Mouse (Mus musculus): ENCODE results near the gene Gm20888. TPM values are rescaled to one million over a fixed set of nuclear protein-coding genes. Genes with fewer than 3 reads are reported as not detected.
"Not testable (repeated sequence)": the region's sequence is repeated elsewhere in the genome, so short reads cannot be mapped to it uniquely, and the experiment has no call there.

Gene Gm20888
- not detected for total RNA-seq (2021)
- long read RNA-seq, experiment 1 = 0 reads
- long read RNA-seq, experiment 2 = 0 reads

DNA sequence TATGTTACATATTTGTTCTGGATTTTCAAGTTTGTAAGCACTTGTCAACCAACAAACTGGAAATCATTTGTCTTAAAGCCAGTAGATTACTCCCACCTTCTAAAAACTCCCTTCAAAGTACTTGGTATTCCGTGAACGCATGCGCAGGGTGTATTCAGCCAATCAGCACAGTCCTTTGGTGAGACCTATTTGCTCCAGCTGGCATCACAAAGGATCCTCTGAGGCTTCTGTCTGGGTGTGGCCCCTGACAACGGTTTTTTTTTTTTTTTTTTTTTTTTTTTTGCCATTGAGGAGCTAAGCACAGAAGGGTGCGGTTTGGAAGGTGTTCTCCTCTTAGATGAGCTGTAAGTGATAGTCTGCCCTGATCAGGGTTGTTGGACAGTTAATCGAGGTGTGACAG lies at the start of gene Gm20888:
Gm20888 (plus strand) TSS at position 301 of the 400 bp plus-strand sequence.
- not testable (repeated sequence) for DNase-seq (ENCODE audit: low spot score in 2 of 2)

Other genes with a start within 250 kb of the Gm20888 start
- not detected for gene Gm21118, start 168.2 kb upstream of the Gm20888 start, total RNA-seq (2021)
- gene Gm29423, start 138.6 kb upstream of the Gm20888 start, total RNA-seq (2021) = not detected
- gene Gm29644, start 138.5 kb upstream of the Gm20888 start, total RNA-seq (2021) = not detected